24 mouse cellular contexts compared by ENCODE assay signal in genomic region chr5:21677939-21678338, GRCm38 (mm10). TPM values are rescaled to one million over a fixed set of nuclear protein-coding genes. Genes with fewer than 3 reads are reported as not detected.
DNase-seq lines count a peak whose midpoint lies in the region; ATAC-seq and TF ChIP-seq lines count a peak whose summit lies in the region.
"Had no signal": no experiment of that assay in that cellular context is flagged by ENCODE, and none has a peak within 500 bp of the region (broad histone marks: within the 10 kb centered on the region; RNA-seq: fewer than 3 reads in every experiment).

No protein-coding gene starts in this region.

- no peaks in the 10 kb centered on the region for H3K27me3 ChIP-seq in stomach, postnatal 0 days (ENCODE audit: control insufficient read depth, insufficient read depth, low read length)
- H3K27me3 ChIP-seq: heart, embryonic 15.5 days; lung, embryonic 15.5 days; midbrain, embryonic 12.5 days; neural tube, embryonic 12.5 days had no signal

- H3K4me3 ChIP-seq in stomach, postnatal 0 days (ENCODE audit: low read depth, low read length) = no peak overlapping the region
- H3K4me3 ChIP-seq: forebrain, embryonic 10.5 days; heart, adult 2 months; heart, embryonic 15.5 days; hindbrain, embryonic 10.5 days; lung, embryonic 15.5 days; midbrain, embryonic 12.5 days; neural tube, embryonic 12.5 days had no signal

- no peaks in the 10 kb centered on the region for H3K36me3 ChIP-seq in stomach, postnatal 0 days (ENCODE audit: control insufficient read depth, insufficient read depth, low read length)

- no peak for ATAC-seq in stomach, postnatal 0 days (ENCODE audit: low FRiP score, low TSS enrichment)
- ATAC-seq: forebrain, postnatal 0 days had no signal

- no peaks in the 10 kb centered on the region for H3K9me3 ChIP-seq in stomach, postnatal 0 days (ENCODE audit: control insufficient read depth, low read length)
- H3K9me3 ChIP-seq: heart, embryonic 15.5 days; lung, embryonic 15.5 days; midbrain, embryonic 12.5 days; neural tube, embryonic 12.5 days had no signal

- 0 out of 2 replicates have a peak, but pooled peaks have one; percentile 6 for TF ChIP-seq CTCF in stomach, postnatal 0 days (IDR thresholded peaks at IDR 0.05; ENCODE audit: low read depth)

- DNase-seq in heart, postnatal 4 days = peak; percentile 19
- no peak for DNase-seq in heart, adult 9 months (ENCODE audit: low spot score in 2 of 2)
- DNase-seq in right cerebral cortex, postnatal 14 days = peak; percentile 38
- DNase-seq in right cerebral cortex, postnatal 4 days = no peak
- peak; percentile 82 for DNase-seq in R1 (ENCODE audit: low read depth, low spot score)
- DNase-seq in stomach, postnatal 0 days (ENCODE audit: low spot score) = peak; percentile 48
- no peak for DNase-seq in frontal cortex, adult 2 months (ENCODE audit: extremely low spot score in 1 of 2, low spot score in 1 of 2)
- DNase-seq: cerebellum, adult 11 months; cerebellum, postnatal 14 days; embryo, embryonic 11 days; forebrain, postnatal 0 days; heart, adult 2 months; kidney, adult 2 months; kidney, postnatal 10 days; thymus, postnatal 4 days had no signal

- TF ChIP-seq EP300 in stomach, postnatal 0 days (optimal IDR thresholded peaks at IDR 0.05) = no peak

- no peaks in the 10 kb centered on the region for H3K4me1 ChIP-seq in stomach, postnatal 0 days (replicated peaks; ENCODE audit: control insufficient read depth, insufficient read depth)
- H3K4me1 ChIP-seq: hindbrain, embryonic 10.5 days; neural tube, embryonic 12.5 days had no signal

- WGBS in stomach, postnatal 0 days = 92% methylated on average over 6 of the region's 6 CpGs

- H3K9ac ChIP-seq in stomach, postnatal 0 days (ENCODE audit: low read length) = no peak overlapping the region
- H3K9ac ChIP-seq: forebrain, postnatal 0 days; heart, embryonic 15.5 days; liver, embryonic 14.5 days; lung, embryonic 15.5 days; midbrain, embryonic 12.5 days; neural tube, embryonic 12.5 days had no signal

- no peak overlapping the region for H3K4me2 ChIP-seq in stomach, postnatal 0 days (replicated peaks; ENCODE audit: low read depth)
- H3K4me2 ChIP-seq: heart, embryonic 15.5 days; lung, embryonic 15.5 days; midbrain, embryonic 12.5 days; neural tube, embryonic 12.5 days had no signal

- no peak overlapping the region for H3K27ac ChIP-seq in stomach, postnatal 0 days (replicated peaks)
- H3K27ac ChIP-seq: forebrain, embryonic 10.5 days; heart, adult 2 months; heart, embryonic 15.5 days; hindbrain, embryonic 10.5 days; liver, embryonic 14.5 days; lung, embryonic 15.5 days; midbrain, embryonic 12.5 days; neural tube, embryonic 12.5 days had no signal

RNA-seq across cellular contexts. Expression of gene Napepld, which starts 23.3 kb away (rescaled TPM):
- 1 to 10 TPM; 6.4 to 7.5 TPM for total RNA-seq in heart, postnatal 4 days (2021)
- polyA plus RNA-seq in stomach, postnatal 0 days (2015; fragmentation: Nextera tagmentation; extraction: Ambion mirVana) = 3.3 and 3.7 TPM in 2 replicates
- 7.6 and 7.8 TPM in 2 replicates for polyA plus RNA-seq in frontal cortex, adult 2 months (2012; rRNA removed)

RNA-seq across cellular contexts. Expression of gene Armc10, which starts 32.3 kb away (rescaled TPM):
- 10 to 100 TPM; 17.6 to 17.7 TPM for total RNA-seq in heart, postnatal 4 days (2021)
- polyA plus RNA-seq in stomach, postnatal 0 days (2015; fragmentation: Nextera tagmentation; extraction: Ambion mirVana) = 20.5 and 21.0 TPM in 2 replicates
- polyA plus RNA-seq in frontal cortex, adult 2 months (2012; rRNA removed) = 26.6 and 27.2 TPM in 2 replicates

RNA-seq across cellular contexts. Expression of gene Fbxl13, which starts 32.5 kb away (rescaled TPM):
- total RNA-seq in heart, postnatal 4 days (2021) = under 1 TPM; 0.09 to 0.12 TPM
- 0.17 and 0.28 TPM in 2 replicates for polyA plus RNA-seq in stomach, postnatal 0 days (2015; fragmentation: Nextera tagmentation; extraction: Ambion mirVana)
- polyA plus RNA-seq in frontal cortex, adult 2 months (2012; rRNA removed) = 0.15 and 0.20 TPM in 2 replicates
- total RNA-seq: gastrocnemius, adult 8-10 months; heart, adult 2 months had no signal
- polyA plus RNA-seq: small intestine, adult 2 months had no signal

RNA-seq across cellular contexts. Expression of gene Pmpcb, which starts 59.0 kb away (rescaled TPM):
- total RNA-seq in heart, postnatal 4 days (2021) = 100 to 1,000 TPM; 211 to 228 TPM
- 53.6 and 56.7 TPM in 2 replicates for polyA plus RNA-seq in stomach, postnatal 0 days (2015; fragmentation: Nextera tagmentation; extraction: Ambion mirVana)
- 56.2 and 61.2 TPM in 2 replicates for polyA plus RNA-seq in frontal cortex, adult 2 months (2012; rRNA removed)

Comparison
In these comparisons a context has a peak if more than half of its experiments do, and no peak if none do; other contexts are left out.
1. DNase-seq: peak in heart, postnatal 4 days (single experiment), right cerebral cortex, postnatal 14 days (single experiment), R1 (single experiment) and stomach, postnatal 0 days (single experiment); none in heart, adult 9 months (0 of 2), right cerebral cortex, postnatal 4 days (single experiment) and frontal cortex, adult 2 months (0 of 2).